Mouse (Mus musculus) heart, embryonic 16.5 days (tissue): Measurements from ENCODE around the gene Ppih. TPM values are rescaled to one million over a fixed set of nuclear protein-coding genes. Genes with fewer than 3 reads are reported as not detected.

Experiments used
- ATAC-seq: fragments of 200-750 bp; cut with Nextera tagmentation; replicated peaks from 2 replicates; pipeline ENCODE4 v1.8.0; 2017; ENCODE audit warnings: moderate number of reproducible peaks; ENCODE audit not compliant: insufficient read depth, low FRiP score; ENCODE audit errors: extremely low read depth
- H3K27ac ChIP-seq: fragments of 300-500 bp; sonication (generic); 2 replicates; pipeline ENCODE4 v1.5.1; 2014; ENCODE audit warnings: mild to moderate bottlenecking, low read length, control low read depth, moderate library complexity
- H3K27me3 ChIP-seq: fragments of 300-500 bp; sonication (generic); 2 replicates; pipeline ENCODE4 v1.6.1; 2014; ENCODE audit warnings: low read length, mixed read lengths; ENCODE audit not compliant: control insufficient read depth, insufficient read depth
- H3K36me3 ChIP-seq: fragments of 300-500 bp; sonication (generic); 2 replicates; pipeline ENCODE4 v1.6.1; 2014; ENCODE audit not compliant: control insufficient read depth, insufficient read depth
- H3K4me1 ChIP-seq: fragments of 300-500 bp; sonication (generic); 2 replicates; pipeline ENCODE4 v1.6.1; 2014; ENCODE audit warnings: low read length, mixed read lengths; ENCODE audit not compliant: control insufficient read depth, insufficient read depth
- H3K4me2 ChIP-seq: fragments of 300-500 bp; sonication (generic); 2 replicates; pipeline ENCODE4 v1.6.1; 2014; ENCODE audit warnings: low read depth, mild to moderate bottlenecking, control low read depth, low read length
- H3K4me3 ChIP-seq: fragments of 300-500 bp; sonication (generic); 2 replicates; pipeline ENCODE4 v1.5.1; 2014; ENCODE audit warnings: mild to moderate bottlenecking, control low read depth, low read length
- H3K9ac ChIP-seq: fragments of 300-500 bp; sonication (generic); 2 replicates; pipeline ENCODE4 v1.6.1; 2014; ENCODE audit warnings: low read length, control low read depth
- H3K9me3 ChIP-seq: fragments of 300-500 bp; sonication (generic); replicated peaks from 2 replicates; pipeline ENCODE4 v1.6.1; 2016; ENCODE audit warnings: low read length; ENCODE audit not compliant: control insufficient read depth
- WGBS: fragments of 180-500 bp; shearing (Covaris S2); extraction: QIAGEN DNeasy Blood & Tissue Kit; methylation state at CpG from one replicate; pipeline ENCODE4 v1.1.7; 2014; 5-methylcytosine and 5-hydroxymethylcytosine counted together
- polyA plus RNA-seq: library from polyadenylated mRNA; unstranded; fragments of >200 nt; fragmentation: Nextera tagmentation; extraction: Ambion mirVana; gene quantifications from 2 replicates; pipeline ENCODE4 v1.2.1, GENCODE M21; 2015

Ppih gene
- polyA plus RNA-seq: 36.7 and 43.2 TPM in 2 replicates

GRCm38 (mm10) chr4:119320131-119320830 lies at the start of gene Ppih:
TSS of gene Ppih (minus strand) at chr4:119320546.
- Histone ChIP-seq H3K9ac (peak within 1 kb of the TSS; percentile 77), H3K9me3 (no peaks in the 10 kb centered on the region), H3K27ac (peak within 1 kb of the TSS; percentile 79), H3K4me2 (peak within 1 kb of the TSS; percentile 98), H3K4me3 (peak within 1 kb of the TSS; percentile 87), H3K4me1 (peaks cover 12% of the 10 kb centered on the region), H3K27me3 (no peaks in the 10 kb centered on the region; the same call in 1 of the 2 replicates), H3K36me3 (peaks cover 26% of the 10 kb centered on the region)
- ATAC-seq: peak; percentile 97
- WGBS: under 1% methylated on average over 44 of the region's 44 CpGs

- Histone ChIP-seq H3K27me3 (no peaks in the 10 kb centered on the region), H3K9ac (no peak overlapping the region), H3K4me3 (no peak overlapping the region), H3K4me1 (no peaks in the 10 kb centered on the region), H3K36me3 (no peaks in the 10 kb centered on the region), H3K27ac (no peak overlapping the region), H3K4me2 (no peak overlapping the region), H3K9me3 (no peaks in the 10 kb centered on the region)
- no peak for ATAC-seq
- WGBS: 83% methylated on average over 6 of the region's 6 CpGs
Measured at GRCm38 (mm10) chr4:119369460-119369859, 49.1 kb upstream of the Ppih start.

- no peak for ATAC-seq
Measured at GRCm38 (mm10) chr4:119366758-119367526, 46.6 kb upstream of the Ppih start.

DNA sequence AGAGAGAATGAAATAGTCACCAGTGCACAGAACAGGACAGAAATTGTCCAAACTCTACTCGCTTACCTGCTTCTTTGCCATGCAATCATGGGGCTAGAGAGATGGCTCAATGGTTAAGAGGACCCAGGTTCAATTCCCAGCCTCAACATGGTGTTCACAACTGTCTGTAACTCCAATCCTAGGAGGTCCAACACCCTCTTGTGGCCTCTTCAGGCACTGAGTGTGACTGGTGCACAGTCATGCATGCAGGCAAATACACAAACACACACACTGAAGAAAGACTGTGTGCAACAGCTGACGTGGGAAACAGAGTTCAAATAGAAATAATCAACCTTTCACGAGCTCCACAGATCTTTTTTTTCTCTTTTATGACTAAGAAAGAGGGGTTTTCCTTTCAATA lies 41.9 kb upstream of the Ppih start:
- Histone ChIP-seq H3K27me3 (0 out of 2 replicates have a peak, but pooled peaks cover 2% of the 10 kb centered on the region), H3K27ac (no peak overlapping the region), H3K4me3 (no peak overlapping the region), H3K9ac (no peak overlapping the region), H3K4me1 (0 out of 2 replicates have a peak, but pooled peaks cover 2% of the 10 kb centered on the region), H3K36me3 (no peaks in the 10 kb centered on the region), H3K9me3 (no peaks in the 10 kb centered on the region), H3K4me2 (no peak overlapping the region)
- WGBS: 78% methylated on average over 3 of the region's 3 CpGs
- no peak for ATAC-seq

More at GRCm38 (mm10) chr4:119366758-119367526, 46.6 kb upstream of the Ppih start:
- Histone ChIP-seq H3K36me3 (no peaks in the 10 kb centered on the region), H3K9me3 (no peaks in the 10 kb centered on the region), H3K4me3 (no peak overlapping the region), H3K4me2 (no peak overlapping the region), H3K4me1 (no peaks in the 10 kb centered on the region), H3K27ac (no peak overlapping the region), H3K9ac (no peak overlapping the region), H3K27me3 (no peaks in the 10 kb centered on the region)
- WGBS: 44% methylated on average over 4 of the region's 4 CpGs

DNA sequence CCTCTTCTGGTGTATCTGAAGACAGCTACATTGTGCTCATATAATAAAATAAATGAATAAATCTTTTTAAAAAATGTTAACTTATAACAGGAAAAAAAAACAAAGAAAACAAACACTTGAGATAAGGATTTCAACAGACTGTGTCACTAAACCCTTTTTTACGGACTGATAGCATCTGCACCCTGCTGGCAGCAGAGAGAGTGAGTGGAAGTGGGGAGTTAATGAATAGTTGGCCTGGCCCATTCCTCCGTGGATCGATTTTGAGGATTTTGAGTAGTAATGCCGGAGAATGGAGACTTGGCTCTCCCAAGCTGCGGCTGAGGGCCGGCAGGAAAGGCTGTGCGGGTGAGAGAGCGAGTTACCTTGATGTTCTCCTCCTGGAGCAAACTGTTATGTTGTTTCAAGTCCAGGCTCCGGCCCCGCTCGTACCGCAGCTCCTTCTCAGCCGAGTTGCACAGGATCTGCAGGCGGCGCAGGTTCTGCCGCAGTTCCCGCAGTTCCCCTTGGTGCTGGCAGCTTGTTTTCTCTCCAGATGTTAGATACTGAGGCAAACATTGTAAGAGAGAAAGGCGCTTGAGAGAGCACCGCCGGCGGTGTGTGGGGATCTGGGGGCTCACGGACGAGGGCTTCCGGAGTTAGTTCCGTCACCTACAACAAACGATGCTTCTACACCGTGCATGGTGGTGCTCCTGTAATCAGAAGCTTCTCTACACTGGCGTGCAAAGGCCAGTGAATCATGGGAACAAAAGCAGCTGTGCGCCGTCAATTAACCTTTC lies 39.0 kb upstream of the Ppih start:
- peaks cover 5% of the 10 kb centered on the region; the same call in 1 of the 2 replicates for H3K27me3 ChIP-seq
- H3K4me3 ChIP-seq: peak overlapping the region; percentile 52
- H3K9me3 ChIP-seq: no peaks in the 10 kb centered on the region
- H3K9ac ChIP-seq: peak overlapping the region; percentile 59
- H3K36me3 ChIP-seq: no peaks in the 10 kb centered on the region
- 0 out of 2 replicates have a peak, but pooled peaks cover 2% of the 10 kb centered on the region for H3K4me1 ChIP-seq
- peak overlapping the region; percentile 67 for H3K4me2 ChIP-seq
- H3K27ac ChIP-seq: no peak overlapping the region
- 7% methylated on average over 30 of the region's 30 CpGs for WGBS
- ATAC-seq: no peak; the same call in 1 of the 2 replicates

DNA sequence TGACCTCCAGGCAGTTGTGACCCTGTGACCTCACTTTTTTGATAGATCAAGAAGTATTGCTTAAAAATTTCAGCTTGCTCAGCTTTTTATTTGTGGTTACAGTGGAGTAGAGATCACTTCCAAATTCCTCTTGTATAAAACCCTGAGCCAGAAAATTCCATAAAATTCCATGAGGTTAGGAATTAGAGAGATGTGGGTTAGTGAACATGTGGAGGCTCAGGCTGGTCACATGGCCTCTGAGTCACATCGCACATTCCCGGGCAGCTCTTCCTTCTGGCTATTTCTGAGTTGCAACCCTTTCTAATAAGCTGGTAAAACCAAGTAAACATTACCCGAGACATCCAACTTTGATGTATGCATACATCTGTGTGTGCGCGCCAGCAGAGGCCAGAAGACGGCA lies 25.2 kb upstream of the Ppih start:
- H3K27ac ChIP-seq: no peak overlapping the region
- no peak overlapping the region for H3K4me3 ChIP-seq
- H3K4me2 ChIP-seq: no peak overlapping the region
- no peaks in the 10 kb centered on the region for H3K27me3 ChIP-seq
- 91% methylated on average over 6 of the region's 6 CpGs for WGBS
- no peaks in the 10 kb centered on the region for H3K36me3 ChIP-seq
- no peaks in the 10 kb centered on the region for H3K9me3 ChIP-seq
- no peak for ATAC-seq
- no peak overlapping the region for H3K9ac ChIP-seq
- H3K4me1 ChIP-seq: no peaks in the 10 kb centered on the region

GRCm38 (mm10) chr4:119338861-119339361 lies 18.6 kb upstream of the Ppih start:
- no peak for ATAC-seq
- H3K4me2 ChIP-seq: no peak overlapping the region
- H3K9ac ChIP-seq: no peak overlapping the region
- H3K4me3 ChIP-seq: no peak overlapping the region
- H3K27ac ChIP-seq: no peak overlapping the region
- no peaks in the 10 kb centered on the region for H3K36me3 ChIP-seq
- no peaks in the 10 kb centered on the region for H3K9me3 ChIP-seq
- 2% methylated on average over 10 of the region's 10 CpGs for WGBS
- H3K4me1 ChIP-seq: no peaks in the 10 kb centered on the region
- no peaks in the 10 kb centered on the region for H3K27me3 ChIP-seq

GRCm38 (mm10) chr4:119338422-119338821 lies 18.1 kb upstream of the Ppih start:
- no peaks in the 10 kb centered on the region for H3K4me1 ChIP-seq
- ATAC-seq: no peak
- H3K9ac ChIP-seq: no peak overlapping the region
- no peak overlapping the region for H3K4me3 ChIP-seq
- 82% methylated on average over 4 of the region's 4 CpGs for WGBS
- no peak overlapping the region for H3K4me2 ChIP-seq
- H3K27ac ChIP-seq: no peak overlapping the region
- no peaks in the 10 kb centered on the region for H3K36me3 ChIP-seq
- no peaks in the 10 kb centered on the region for H3K9me3 ChIP-seq
- H3K27me3 ChIP-seq: no peaks in the 10 kb centered on the region
